Mouse (Mus musculus) B cell, adult (primary cell): ENCODE data around the gene Wdr86. TPM values are rescaled to one million over a fixed set of nuclear protein-coding genes. Genes with fewer than 3 reads are reported as not detected.

Source experiments
- total RNA-seq: library from RNA; stranded (reverse); gene quantifications from 4 replicates; pipeline ENCODE4 v1.2.4, GENCODE M21; 2023; ENCODE audit not compliant: inconsistent age

The Wdr86 gene
- total RNA-seq = not detected in 4 replicates

DNA sequence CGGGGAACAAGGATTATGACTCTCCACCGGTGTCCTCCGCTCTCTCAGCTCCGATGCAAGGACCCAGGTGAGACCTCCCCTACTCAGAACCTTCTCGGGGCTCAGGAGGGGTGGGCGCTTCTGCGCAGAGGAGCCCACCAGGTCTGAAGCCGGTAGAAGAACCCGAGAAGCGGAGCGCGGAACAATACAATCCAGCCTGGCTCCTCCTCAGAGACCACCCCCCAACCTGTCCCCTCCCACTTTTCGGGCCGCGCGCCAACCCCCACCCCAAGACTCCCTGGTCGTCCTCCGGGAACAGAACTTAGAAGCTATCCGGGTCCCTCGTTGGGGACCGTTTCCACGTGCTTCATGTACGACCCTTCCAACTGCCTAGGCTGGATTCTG is at the start of gene Wdr86:
Wdr86 (minus strand) TSS at position 240 of the 384 bp plus-strand sequence.

DNA sequence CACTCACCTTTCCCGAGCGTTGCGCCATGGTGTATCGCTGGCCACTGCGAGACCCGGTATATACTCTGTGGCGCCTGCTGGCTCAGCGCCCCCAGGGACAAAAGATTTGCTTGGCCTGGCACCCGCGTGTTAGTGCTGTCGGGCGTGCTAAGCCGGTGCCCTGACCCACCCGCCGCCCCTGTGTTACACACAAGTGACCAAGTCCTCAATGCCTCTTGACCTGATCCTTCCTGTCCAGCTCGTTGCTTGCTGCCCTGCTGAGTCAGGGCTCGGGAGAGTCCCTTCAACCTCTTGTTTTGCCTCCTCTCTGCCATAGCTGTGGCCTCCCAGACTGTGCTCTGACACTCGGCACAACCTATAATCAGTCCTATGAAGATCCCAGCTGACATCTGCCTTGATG is 27.3 kb upstream of the Wdr86 start, which contains the start of gene Crygn:
Crygn (minus strand) TSS at position 193 of the 400 bp plus-strand sequence.

DNA sequence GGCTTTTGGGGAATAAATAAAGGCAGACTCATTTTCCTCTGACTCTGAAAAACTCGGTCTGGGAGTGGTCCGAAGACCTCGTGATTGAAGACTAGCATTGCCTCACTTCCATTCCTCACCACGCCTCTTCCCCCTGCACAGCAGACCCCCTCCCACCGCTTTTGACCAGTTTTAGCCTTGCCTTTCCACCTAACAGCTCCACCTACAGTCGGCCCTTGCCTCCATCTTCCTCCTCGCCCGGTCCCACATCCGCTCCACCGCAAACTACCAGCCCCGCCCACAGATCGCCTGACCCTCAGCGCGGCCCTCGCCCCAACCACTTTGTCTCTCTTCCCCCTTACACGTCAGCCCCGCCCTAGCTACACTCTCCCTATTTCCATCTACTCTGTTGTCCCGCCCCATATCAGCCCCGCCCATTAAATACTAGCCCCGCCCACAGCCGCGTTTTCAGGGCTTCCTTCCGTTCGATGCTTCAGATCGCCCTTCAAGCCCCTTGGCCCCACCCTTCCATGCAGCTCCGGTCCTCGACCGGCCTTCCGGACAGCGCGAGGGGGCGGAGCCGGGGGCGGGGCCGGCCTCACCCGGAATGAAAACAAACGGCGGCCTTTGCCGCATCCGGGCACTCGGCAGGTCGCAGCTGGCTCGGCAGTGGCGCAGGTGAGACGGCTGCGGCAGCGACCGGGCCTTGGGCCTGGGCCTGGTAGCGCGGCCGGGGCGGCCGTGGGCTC is 45.0 kb downstream of the Wdr86 start, which contains the start of gene Nub1:
Nub1 (plus strand) TSS at position 167 of the 728 bp plus-strand sequence.

Other genes with a start within 250 kb of the Wdr86 start
- gene Gbx1, start 203.5 kb downstream of the Wdr86 start, total RNA-seq = not detected in 4 replicates
- not detected in 4 replicates for gene Asb10, start 189.7 kb downstream of the Wdr86 start, total RNA-seq
- gene 4931409K22Rik, start 173.9 kb downstream of the Wdr86 start, total RNA-seq = not detected in 4 replicates
- gene Abcf2, start 153.3 kb downstream of the Wdr86 start, total RNA-seq = 37.4 to 43.1 TPM (median 40.0 TPM) in 4 replicates
- 34.0 to 42.1 TPM (median 40.7 TPM) in 4 replicates for gene Chpf2, start 144.0 kb downstream of the Wdr86 start, total RNA-seq
- gene Smarcd3, start 106.3 kb downstream of the Wdr86 start, total RNA-seq = 0.45 TPM in 1 of 4 replicates, not detected in the others
- 90.0 to 95.9 TPM (median 92.3 TPM) in 4 replicates for gene Nub1, start 45.2 kb downstream of the Wdr86 start, total RNA-seq
- gene Crygn, start 27.3 kb upstream of the Wdr86 start, total RNA-seq = not detected in 4 replicates
- gene Rheb, start 111.9 kb upstream of the Wdr86 start, total RNA-seq = 54.9 to 60.4 TPM (median 58.8 TPM) in 4 replicates